Mouse (Mus musculus): ENCODE measurements at regions not wholly inside any gene's neighbourhood (a gene's known extent, or its start where the extent isn't known, plus 50 kb on each side); places are given as distances from the start of the nearest gene placed in this dataset.

- TF ChIP-seq CTCF (IDR thresholded peaks at IDR 0.05; ENCODE audit: extremely low read depth, insufficient read depth, insufficient read length, insufficient replicate concordance) (no peak), POLR2A (IDR thresholded peaks at IDR 0.05; ENCODE audit: low read depth, low read length) (no peak)
Measured at GRCm38 (mm10) chrX:166708106-166708505, 122.6 kb upstream of the Egfl6 start.

All from spleen, adult 2 months (tissue).